Comparison of ENCODE assay signal across 19 mouse cellular contexts in the genomic region with DNA sequence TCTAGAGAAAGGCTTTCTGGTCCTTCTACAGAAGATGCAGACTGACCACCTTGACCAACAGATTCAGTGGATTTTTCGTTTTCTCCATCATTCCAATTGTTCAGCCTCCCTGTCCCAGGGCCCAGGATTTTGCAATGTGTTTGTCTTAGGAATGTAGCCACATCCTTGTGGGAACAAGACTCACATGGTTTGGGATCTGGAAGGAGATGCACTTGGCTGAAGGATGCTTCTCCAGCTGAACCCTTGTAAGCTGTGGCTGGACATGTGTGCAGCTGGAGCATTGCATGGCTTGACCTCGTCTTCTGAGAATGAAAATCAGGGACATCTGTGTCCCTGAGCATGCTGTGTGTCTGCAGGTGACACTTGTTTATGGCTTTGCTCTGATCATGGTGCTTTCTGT.
A peak's percentile ranks its signal among the peaks of the same experiment; 100 is the strongest.
DNase-seq lines count a peak whose midpoint lies in the region; TF ChIP-seq lines count a peak whose summit lies in the region.
"Had no signal": no experiment of that assay in that cellular context is flagged by ENCODE, and none has a peak within 500 bp of the region (broad histone marks: within the 10 kb centered on the region; RNA-seq: fewer than 3 reads in every experiment).

No protein-coding gene starts in this region.

- H3K27ac ChIP-seq in gastrocnemius, adult 2 months: peak overlapping the region; percentile 49; the same call in 1 of the 2 replicates
- H3K27ac ChIP-seq: embryonic facial prominence, embryonic 10.5 days; forebrain, embryonic 13.5 days; hindbrain, embryonic 10.5 days; limb, embryonic 15.5 days; stomach, embryonic 15.5 days had no signal

- TF ChIP-seq CTCF in gastrocnemius, adult 2 months (IDR thresholded peaks at IDR 0.05): no peak

- peak; percentile 51 for DNase-seq in gastrocnemius, adult 2 months
- no peak for DNase-seq in gastrocnemius, postnatal 10 days
- DNase-seq in urinary bladder, postnatal 36 days (ENCODE audit: low spot score in 2 of 2): peak; percentile 10 to 44
- no peak for DNase-seq in urinary bladder, postnatal 4 days (ENCODE audit: low spot score in 2 of 2)
- peak; percentile 39 to 49 for DNase-seq in heart, postnatal 36 days
- DNase-seq in Muller cell, postnatal 12 days (ENCODE audit: inconsistent ontology term): no peak
- DNase-seq in frontal cortex, adult 2 months (ENCODE audit: extremely low spot score in 1 of 2, low spot score in 1 of 2): no peak
- no peak for DNase-seq in spleen, postnatal 36 days (ENCODE audit: low spot score in 2 of 2)
- DNase-seq: adrenal gland, postnatal 25 days; cerebellum, adult 18-20 months; cerebellum, postnatal 36 days; kidney, adult 2 months; kidney, postnatal 4 days; spleen, adult 18-20 months had no signal

- intact Hi-C loops in gastrocnemius, adult 2 months (cut with DNase I): no loop called here
- intact Hi-C loops in heart, postnatal 36 days (cut with DNase I): no loop called here

- no peak overlapping the region for H3K4me3 ChIP-seq in gastrocnemius, adult 2 months
- H3K4me3 ChIP-seq: embryonic facial prominence, embryonic 10.5 days; forebrain, embryonic 13.5 days; hindbrain, embryonic 10.5 days; limb, embryonic 15.5 days; stomach, embryonic 15.5 days had no signal

Comparison
In these comparisons a context has a peak if more than half of its experiments do, and no peak if none do; other contexts are left out.
1. DNase-seq: peak in gastrocnemius, adult 2 months (single experiment), urinary bladder, postnatal 36 days (2 of 2) and heart, postnatal 36 days (2 of 2); none in gastrocnemius, postnatal 10 days (single experiment), urinary bladder, postnatal 4 days (0 of 2), Muller cell, postnatal 12 days (single experiment), frontal cortex, adult 2 months (0 of 2) and spleen, postnatal 36 days (0 of 2).